Mouse (Mus musculus) R1 (cell line): ENCODE measurements at regions not wholly inside any gene's neighbourhood (a gene's known extent, or its start where the extent isn't known, plus 50 kb on each side); places are given as distances from the start of the nearest gene placed in this dataset.

Experiments
- DNase-seq: peaks from one replicate; pipeline ENCODE4 v3.0.0-alpha.2; 2018; ENCODE audit warnings: low read depth, low spot score

DNA sequence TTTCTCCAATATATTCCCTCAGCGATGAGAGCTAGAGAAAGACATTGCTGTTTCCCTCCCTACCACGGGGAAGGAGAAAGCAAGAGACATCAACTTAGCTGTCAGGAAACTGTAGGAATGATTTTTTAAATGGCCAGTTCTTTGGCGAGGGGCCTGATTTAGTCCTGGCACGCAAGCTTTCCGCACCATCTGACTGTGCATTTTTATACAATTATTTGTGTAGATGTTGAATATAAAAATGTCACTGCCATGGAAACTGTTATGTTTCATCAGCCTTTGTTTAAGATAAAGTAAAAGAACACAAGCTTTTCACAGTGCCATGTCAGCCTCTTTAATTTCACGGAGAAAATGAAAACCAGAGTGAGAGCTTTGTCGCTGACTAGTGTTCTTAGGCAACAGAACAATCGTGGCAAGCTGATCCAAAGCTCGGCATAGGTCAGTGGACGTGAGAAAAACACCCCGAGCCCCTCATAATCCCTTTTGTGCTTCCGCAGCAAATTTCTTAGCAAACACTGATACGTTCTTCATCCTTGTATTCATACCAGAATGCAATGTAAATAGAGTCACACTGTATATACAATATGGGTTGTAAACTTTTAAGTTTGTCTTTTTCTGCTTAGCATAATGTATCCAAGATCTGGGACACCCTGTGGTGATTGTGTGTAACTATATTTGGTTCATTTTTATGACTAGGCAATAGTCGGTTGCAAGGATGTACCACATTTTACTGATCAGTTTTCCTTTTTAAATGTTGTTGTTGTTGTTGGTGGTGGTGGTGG is 79.9 kb upstream of the Tars start:
- DNase-seq, result no peak

DNA sequence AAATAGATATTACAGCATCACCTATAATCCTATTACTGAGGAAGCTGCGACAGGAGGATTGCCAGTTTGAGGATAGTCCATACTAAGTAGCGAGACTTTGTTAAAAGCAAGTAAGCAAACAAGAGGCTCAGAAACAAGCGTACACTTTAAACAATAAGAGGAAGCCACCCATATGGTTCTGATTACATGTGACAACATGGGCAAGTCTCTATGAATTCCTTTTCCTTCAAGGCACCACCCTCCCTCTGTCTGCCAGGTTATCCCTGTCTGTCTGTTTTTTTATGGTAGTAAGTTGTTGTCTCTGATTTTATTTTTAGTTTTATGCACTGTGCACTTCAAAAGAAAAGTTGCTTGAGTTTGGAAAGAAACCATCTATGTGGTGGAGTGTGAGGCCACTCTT is 76.8 kb upstream of the Tars start:
- no peak for DNase-seq

DNA sequence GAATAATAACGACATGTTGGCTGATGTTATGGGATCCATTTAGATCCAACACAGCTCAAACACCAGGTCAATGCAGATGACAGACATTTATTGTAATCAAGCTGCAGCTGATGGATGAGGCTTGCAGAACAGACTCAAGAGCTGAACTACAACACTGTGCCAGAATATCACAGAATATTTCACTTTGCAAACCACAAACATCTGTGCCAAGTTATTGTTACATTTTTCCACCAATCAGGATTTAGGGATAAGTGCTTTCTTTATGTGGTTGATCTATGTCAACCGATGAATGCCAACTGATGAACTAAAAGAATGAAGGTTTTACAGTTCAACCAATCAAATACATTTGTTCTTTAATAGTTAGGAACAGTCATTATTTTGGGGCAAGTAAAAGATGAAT is 63.9 kb upstream of the Tars start:
- no peak for DNase-seq

GRCm38 (mm10) chr15:11461575-11461974 is 62.1 kb upstream of the Tars start:
- peak; percentile 89 for DNase-seq

GRCm38 (mm10) chr15:11459306-11459705 is 59.8 kb upstream of the Tars start:
- no peak for DNase-seq

DNA sequence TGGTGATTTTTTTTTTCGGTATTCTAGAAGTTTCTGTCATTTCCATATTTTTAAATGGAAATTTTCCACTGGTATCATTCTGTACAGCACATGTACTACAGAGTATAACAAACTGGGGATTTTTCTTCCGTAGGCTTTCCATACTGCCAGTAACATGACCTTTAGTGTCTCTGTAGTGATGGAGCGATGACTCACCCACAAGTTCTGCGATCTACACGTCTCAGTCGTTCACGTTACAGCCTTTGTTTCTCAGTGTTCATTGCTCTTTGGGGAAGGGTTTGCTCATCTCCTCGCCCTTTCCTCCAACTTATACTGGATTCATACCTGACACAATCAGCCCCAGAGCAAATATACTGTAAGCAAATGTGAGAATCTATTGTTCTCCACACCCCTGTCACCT is 57.8 kb upstream of the Tars start:
- DNase-seq, result no peak

DNA sequence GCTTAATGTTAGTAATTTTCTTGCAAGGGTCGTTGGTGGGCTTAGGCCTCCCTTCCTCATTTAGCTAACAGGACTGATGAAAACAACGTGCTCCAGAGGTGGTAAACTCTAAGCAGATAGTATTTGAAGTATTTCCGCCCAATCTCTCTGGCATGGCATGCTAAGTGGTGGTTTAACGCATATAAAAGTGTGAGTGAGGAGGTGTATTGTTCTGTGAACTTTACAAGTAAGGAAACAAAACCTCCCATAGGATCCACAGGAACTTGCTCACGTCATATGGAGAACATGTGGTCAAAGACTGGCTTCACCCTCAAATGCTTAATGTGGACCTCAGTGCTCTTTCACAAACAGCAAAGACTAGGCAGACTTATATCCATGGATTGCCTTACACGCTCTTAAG is 56.5 kb upstream of the Tars start:
- peak; percentile 12 for DNase-seq

DNA sequence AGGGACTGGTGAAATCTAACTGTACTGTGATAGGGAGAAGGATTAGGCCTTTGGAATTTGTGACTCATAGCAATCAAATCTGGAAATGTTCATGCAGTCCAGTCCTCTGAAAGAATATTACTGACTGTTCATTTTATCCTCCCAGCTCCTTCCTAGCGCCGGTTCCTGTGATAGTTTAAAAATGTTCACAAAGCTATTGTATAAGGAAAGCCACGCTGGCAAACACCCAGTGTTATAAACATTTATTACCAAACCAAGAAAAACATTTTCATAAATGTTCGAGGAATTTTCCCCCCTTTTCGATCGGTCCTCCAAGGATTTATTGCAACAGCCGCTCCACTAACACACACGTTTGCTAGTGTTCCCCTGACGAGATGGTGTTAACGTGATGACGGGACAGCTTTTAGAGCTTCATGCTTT is 55.9 kb upstream of the Tars start:
- DNase-seq, result no peak

DNA sequence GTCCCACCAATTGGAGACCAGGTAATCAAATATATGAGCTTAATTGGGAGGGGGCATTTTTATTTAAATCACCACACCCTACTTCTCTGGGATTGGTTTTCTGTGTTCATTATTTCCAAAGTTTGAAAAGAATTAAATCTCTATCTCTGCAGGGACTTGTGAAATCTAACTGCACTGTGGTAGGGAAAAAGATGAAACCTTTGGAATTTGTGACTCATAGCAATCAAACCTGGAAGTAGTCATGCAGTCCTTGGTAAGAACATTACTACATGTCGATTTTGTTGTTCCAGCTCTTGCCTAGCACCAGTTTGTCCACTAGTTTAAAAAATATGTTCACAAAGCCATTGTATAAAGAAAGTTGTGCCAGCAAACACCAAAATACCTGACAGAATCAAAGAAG is 54.5 kb upstream of the Tars start:
- DNase-seq, result no peak

DNA sequence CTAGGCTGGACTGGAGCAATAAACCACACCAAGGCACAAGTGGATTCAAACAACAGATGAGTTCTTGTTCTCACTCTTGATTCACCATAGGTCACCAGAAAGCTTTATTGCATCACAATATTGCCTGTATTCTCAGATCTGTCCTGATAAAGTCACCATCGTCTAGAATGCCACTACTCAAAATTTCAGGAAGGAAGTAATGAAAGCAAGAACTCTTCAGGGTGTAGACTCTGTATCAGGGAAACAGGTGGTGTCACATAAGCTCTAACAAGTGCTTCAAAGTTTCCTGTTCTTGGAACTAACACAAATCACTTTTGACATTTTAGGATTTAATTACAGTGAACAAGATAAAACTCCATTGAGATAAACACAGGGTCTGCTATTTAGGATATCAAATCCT is 52.2 kb upstream of the Tars start:
- no peak for DNase-seq
